Mouse (Mus musculus): ENCODE data around the gene Gm20388. TPM values are rescaled to one million over a fixed set of nuclear protein-coding genes. Genes with fewer than 3 reads are reported as not detected.
A peak's percentile ranks its signal among the peaks of the same experiment; 100 is the strongest.

Gene Gm20388
- total and polyA plus RNA-seq, 2 experiments from 2014 or later: 51.3 TPM; not detected in 1

GRCm38 (mm10) chr8:121168033-121168432 is 1257.4 kb downstream of the Gm20388 start:
- H3K4me2 ChIP-seq (ENCODE audit: low read depth): no peak overlapping the region
- H3K4me1 ChIP-seq (ENCODE audit: insufficient read depth): no peaks in the 10 kb centered on the region
- H3K9ac ChIP-seq: no peak overlapping the region
- no peak for TF ChIP-seq CTCF (IDR thresholded peaks at IDR 0.05; ENCODE audit: low read depth)
- no peaks in the 10 kb centered on the region for H3K36me3 ChIP-seq (ENCODE audit: insufficient read depth)
- no peak overlapping the region for H3K27ac ChIP-seq (ENCODE audit: low read depth, low read length)
- no peaks in the 10 kb centered on the region for H3K9me3 ChIP-seq (ENCODE audit: low read length)
- ATAC-seq: no peak
- DNase-seq: no peak
- H3K27me3 ChIP-seq (ENCODE audit: insufficient read depth, low read length): no peaks in the 10 kb centered on the region
- WGBS: 86% methylated on average over 5 of the region's 5 CpGs
- no peak overlapping the region for H3K4me3 ChIP-seq (ENCODE audit: low read depth, low read length)

- 52% methylated on average over 7 of the region's 7 CpGs for WGBS
- no peaks in the 10 kb centered on the region for H3K27me3 ChIP-seq (ENCODE audit: insufficient read depth, low read length)
- H3K9ac ChIP-seq: no peak overlapping the region
- no peak overlapping the region for H3K27ac ChIP-seq (ENCODE audit: low read depth, low read length)
- no peaks in the 10 kb centered on the region for H3K9me3 ChIP-seq (ENCODE audit: low read length)
- no peak overlapping the region for H3K4me3 ChIP-seq (ENCODE audit: low read depth, low read length)
- no peak for TF ChIP-seq CTCF (IDR thresholded peaks at IDR 0.05; ENCODE audit: low read depth)
- H3K36me3 ChIP-seq (ENCODE audit: insufficient read depth): no peaks in the 10 kb centered on the region
- DNase-seq (no peak), ATAC-seq (no peak)
- no peaks in the 10 kb centered on the region for H3K4me1 ChIP-seq (ENCODE audit: insufficient read depth)
- no peak overlapping the region for H3K4me2 ChIP-seq (ENCODE audit: low read depth)
Measured at GRCm38 (mm10) chr8:121170116-121170515, 1259.5 kb downstream of the Gm20388 start.

DNA sequence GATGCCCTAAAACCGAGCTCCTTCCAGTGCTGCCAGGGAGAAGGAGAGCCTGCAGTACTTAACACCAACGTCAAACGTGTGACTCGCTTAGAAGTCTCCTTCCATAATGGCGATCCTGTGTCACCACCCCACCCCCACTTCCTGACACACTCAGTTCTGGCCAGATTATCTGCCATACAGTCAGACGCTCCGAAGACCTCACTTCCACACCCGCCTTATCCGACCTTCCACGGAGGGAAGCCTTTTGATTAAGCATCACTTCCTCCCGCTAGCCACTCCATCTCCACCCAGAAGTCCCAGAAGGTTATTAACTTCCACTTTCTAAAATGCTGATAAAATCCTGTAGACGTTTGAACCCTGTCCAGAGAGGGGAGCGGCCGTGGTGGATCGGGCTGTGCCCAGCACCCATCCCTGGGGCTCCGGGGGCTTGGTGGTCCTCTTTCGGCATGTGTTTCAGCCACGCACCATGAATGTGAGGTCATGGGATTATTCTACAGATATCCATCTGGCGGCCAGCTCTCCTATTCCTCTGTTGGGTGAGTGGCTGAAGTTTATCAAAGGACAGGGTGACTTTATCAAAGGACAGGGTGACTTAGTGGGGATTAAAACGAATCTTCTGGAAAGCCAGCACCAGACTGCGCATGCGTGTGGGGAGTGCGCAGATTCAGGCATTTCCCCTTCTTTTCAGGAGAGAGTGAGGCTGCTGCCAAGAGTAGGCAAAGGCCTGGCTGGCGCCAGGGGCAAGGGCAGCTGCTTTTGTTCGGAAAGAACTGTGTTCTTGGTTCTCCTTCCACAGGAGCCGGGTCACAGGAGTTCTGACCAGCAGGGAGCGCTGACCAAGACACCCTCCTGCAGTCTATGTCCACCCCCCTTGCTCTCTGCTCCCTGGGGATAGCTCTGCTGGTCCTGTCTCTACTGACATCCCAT is 1260.2 kb downstream of the Gm20388 start:
- no peak overlapping the region for H3K27ac ChIP-seq (ENCODE audit: low read depth, low read length)

DNA sequence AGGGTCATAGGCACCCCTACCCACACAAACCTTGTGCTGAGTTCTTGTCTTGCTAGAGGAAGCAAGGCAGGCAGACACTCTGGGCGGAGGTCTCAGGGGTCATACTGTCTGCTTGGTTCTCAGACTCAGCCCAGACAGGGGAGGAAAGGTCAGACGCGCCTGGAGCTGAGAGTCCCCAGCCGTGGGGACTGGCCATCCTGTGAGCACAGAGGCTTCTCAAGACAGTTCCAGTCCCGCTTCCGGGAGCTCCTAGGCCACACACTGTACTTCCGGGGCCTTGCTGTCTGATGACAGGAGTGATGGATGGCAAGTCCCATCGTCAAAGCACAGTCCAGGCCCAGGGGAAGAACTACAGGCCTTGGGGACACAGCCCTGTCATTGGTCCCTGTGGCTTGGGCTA is 1261.9 kb downstream of the Gm20388 start:
- no peak overlapping the region for H3K4me2 ChIP-seq (ENCODE audit: low read depth)
- DNase-seq: no peak
- no peak for TF ChIP-seq CTCF (IDR thresholded peaks at IDR 0.05; ENCODE audit: low read depth)
- H3K4me3 ChIP-seq (ENCODE audit: low read depth, low read length): no peak overlapping the region
- no peak overlapping the region for H3K9ac ChIP-seq
- no peaks in the 10 kb centered on the region for H3K27me3 ChIP-seq (ENCODE audit: insufficient read depth, low read length)
- H3K4me1 ChIP-seq (ENCODE audit: insufficient read depth): no peaks in the 10 kb centered on the region
- no peaks in the 10 kb centered on the region for H3K36me3 ChIP-seq (ENCODE audit: insufficient read depth)
- H3K27ac ChIP-seq (ENCODE audit: low read depth, low read length): no peak overlapping the region
- no peak for ATAC-seq
- no peaks in the 10 kb centered on the region for H3K9me3 ChIP-seq (ENCODE audit: low read length)
- 89% methylated on average over 8 of the region's 8 CpGs for WGBS

More for the DNA sequence above, 1260.2 kb downstream of the Gm20388 start:
- DNase-seq (peak; percentile 26), ATAC-seq (no peak)
- no peak for TF ChIP-seq CTCF (IDR thresholded peaks at IDR 0.05; ENCODE audit: low read depth)
- no peak overlapping the region for H3K9ac ChIP-seq
- H3K9me3 ChIP-seq (ENCODE audit: low read length): no peaks in the 10 kb centered on the region
- no peak overlapping the region for H3K4me2 ChIP-seq (ENCODE audit: low read depth)
- no peaks in the 10 kb centered on the region for H3K36me3 ChIP-seq (ENCODE audit: insufficient read depth)
- H3K4me3 ChIP-seq (ENCODE audit: low read depth, low read length): no peak overlapping the region
- H3K27me3 ChIP-seq (ENCODE audit: insufficient read depth, low read length): no peaks in the 10 kb centered on the region
- H3K4me1 ChIP-seq (ENCODE audit: insufficient read depth): no peaks in the 10 kb centered on the region
- whole genome bisulfite sequencing: 70% methylated on average over 27 of the region's 27 CpGs

GRCm38 (mm10) chr8:121174178-121174577 is 1263.5 kb downstream of the Gm20388 start:
- WGBS: 72% methylated on average over 10 of the region's 10 CpGs
- DNase-seq (no peak), ATAC-seq (no peak)
- H3K36me3 ChIP-seq (ENCODE audit: insufficient read depth): no peaks in the 10 kb centered on the region
- no peaks in the 10 kb centered on the region for H3K9me3 ChIP-seq (ENCODE audit: low read length)
- no peak overlapping the region for H3K4me2 ChIP-seq (ENCODE audit: low read depth)
- H3K4me3 ChIP-seq (ENCODE audit: low read depth, low read length): no peak overlapping the region
- no peak for TF ChIP-seq CTCF (IDR thresholded peaks at IDR 0.05; ENCODE audit: low read depth)
- no peaks in the 10 kb centered on the region for H3K4me1 ChIP-seq (ENCODE audit: insufficient read depth)
- no peak overlapping the region for H3K9ac ChIP-seq
- H3K27me3 ChIP-seq (ENCODE audit: insufficient read depth, low read length): no peaks in the 10 kb centered on the region
- H3K27ac ChIP-seq (ENCODE audit: low read depth, low read length): no peak overlapping the region

DNA sequence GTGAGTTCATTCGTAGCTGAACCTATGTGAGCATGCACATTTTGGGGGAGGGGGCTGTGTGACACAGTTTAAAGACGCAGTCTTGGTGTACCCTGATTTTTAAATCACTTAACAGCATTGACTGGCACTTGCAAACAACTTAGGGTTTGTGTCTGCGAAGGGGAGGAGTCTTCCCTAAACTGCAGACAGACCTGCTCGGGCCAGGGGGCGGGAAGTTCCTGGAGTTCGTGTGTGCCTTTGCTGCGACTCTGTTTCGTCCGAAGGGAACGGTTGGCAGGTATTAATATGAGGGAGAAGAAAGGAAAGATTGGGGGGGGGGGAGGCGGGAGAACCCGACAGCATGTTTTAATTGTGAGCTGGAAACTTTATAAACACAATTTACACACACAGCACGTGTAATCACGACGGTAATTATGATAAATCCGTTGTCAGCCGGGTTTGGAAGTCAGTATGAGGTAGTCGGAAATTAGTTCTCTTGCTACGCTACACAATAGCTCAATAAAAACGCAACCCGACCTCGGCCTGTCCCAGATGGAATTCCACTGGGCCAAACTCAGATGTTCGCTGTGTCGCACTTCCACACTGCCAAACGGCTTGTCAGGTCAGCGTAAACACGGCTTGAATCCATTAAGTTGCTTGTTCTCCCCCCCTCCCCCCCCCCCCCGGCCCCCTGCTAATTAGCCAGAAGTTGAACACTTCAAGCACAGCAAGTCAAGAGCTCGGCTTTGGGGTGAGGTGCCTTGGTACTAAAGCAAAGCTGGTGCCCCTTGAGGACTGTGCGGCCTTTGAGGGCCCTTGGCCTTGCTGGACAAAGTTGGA is 1264.3 kb downstream of the Gm20388 start:
- DNase-seq (no peak), ATAC-seq (no peak)
- Histone ChIP-seq H3K27ac (ENCODE audit: low read depth, low read length) (no peak overlapping the region), H3K4me3 (ENCODE audit: low read depth, low read length) (no peak overlapping the region), H3K36me3 (ENCODE audit: insufficient read depth) (no peaks in the 10 kb centered on the region), H3K27me3 (ENCODE audit: insufficient read depth, low read length) (no peaks in the 10 kb centered on the region), H3K4me1 (ENCODE audit: insufficient read depth) (no peaks in the 10 kb centered on the region), H3K9ac (no peak overlapping the region), H3K4me2 (ENCODE audit: low read depth) (no peak overlapping the region), H3K9me3 (ENCODE audit: low read length) (no peaks in the 10 kb centered on the region)
- no peak for TF ChIP-seq CTCF (IDR thresholded peaks at IDR 0.05; ENCODE audit: low read depth)
- WGBS: 32% methylated on average over 30 of the region's 30 CpGs

All from forebrain, postnatal 0 days (tissue).